Mouse (Mus musculus): ENCODE data around the gene Zfp574. TPM values are rescaled to one million over a fixed set of nuclear protein-coding genes. Genes with fewer than 3 reads are reported as not detected.
"Not testable (repeated sequence)": the region's sequence is repeated elsewhere in the genome, so short reads cannot be mapped to it uniquely, and the experiment has no call there.

Zfp574 gene
- 33.5 and 38.1 TPM in 2 replicates for polyA plus RNA-seq (2015; fragmentation: Nextera tagmentation; extraction: Ambion mirVana)

DNA sequence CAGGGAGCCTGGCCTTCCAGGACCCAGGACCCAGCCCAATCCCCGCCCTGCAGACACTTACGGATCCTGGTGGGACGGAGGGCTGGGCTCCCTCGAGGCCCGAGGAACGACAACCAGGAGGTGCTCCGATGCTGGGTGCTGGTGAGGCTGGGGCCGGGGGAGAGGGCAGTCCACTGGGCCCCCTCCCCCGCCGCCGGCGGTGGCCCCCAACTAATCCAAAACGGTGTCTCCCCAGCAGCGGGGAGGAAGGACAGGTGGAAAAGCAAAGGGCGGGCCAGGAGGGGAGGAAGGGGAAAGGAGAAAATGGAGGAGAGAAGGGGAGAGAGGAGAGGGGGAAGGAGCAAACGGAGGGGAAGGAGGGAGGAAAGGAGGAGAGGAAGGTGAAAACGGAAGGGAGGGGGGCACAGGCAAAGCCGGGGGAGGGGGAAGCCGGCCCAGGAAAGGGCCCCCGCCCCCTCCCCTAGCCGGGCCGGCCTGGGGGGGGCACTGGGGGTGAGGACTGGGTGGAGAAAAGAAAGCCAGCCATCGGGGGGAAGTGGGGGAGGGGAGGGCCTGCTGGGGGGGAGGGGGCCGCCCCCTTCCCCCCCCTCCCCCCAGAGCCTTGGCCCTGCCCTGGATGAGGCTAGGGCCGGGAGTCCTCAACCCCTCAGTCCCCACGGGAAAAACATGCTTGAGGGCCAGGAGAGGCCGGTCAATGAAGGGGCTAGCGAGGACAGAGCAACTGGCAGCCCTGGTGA, at the start of gene Zfp574, which contains the start of gene Grik5:
TSS of gene Zfp574 (plus strand) at position 589 of the 737 bp plus-strand sequence.
TSS of gene Grik5 (minus strand) at position 368 of the 737 bp plus-strand sequence.
- peak within 1 kb of the TSS; percentile 97 for H3K9ac ChIP-seq
- H3K4me2 ChIP-seq: peak within 1 kb of the TSS; percentile 95
- H3K4me1 ChIP-seq: peaks cover 72% of the 10 kb centered on the region
- ATAC-seq: no peak
- H3K27me3 ChIP-seq: no peaks in the 10 kb centered on the region
- peaks cover 14% of the 10 kb centered on the region for H3K36me3 ChIP-seq (ENCODE audit: poor library complexity, severe bottlenecking)
- WGBS: under 1% methylated on average over 21 of the region's 28 CpGs
- H3K27ac ChIP-seq: peak within 1 kb of the TSS; percentile 93
- H3K4me3 ChIP-seq: peak within 1 kb of the TSS; percentile 77
- no peaks in the 10 kb centered on the region for H3K9me3 ChIP-seq (replicated peaks)

DNA sequence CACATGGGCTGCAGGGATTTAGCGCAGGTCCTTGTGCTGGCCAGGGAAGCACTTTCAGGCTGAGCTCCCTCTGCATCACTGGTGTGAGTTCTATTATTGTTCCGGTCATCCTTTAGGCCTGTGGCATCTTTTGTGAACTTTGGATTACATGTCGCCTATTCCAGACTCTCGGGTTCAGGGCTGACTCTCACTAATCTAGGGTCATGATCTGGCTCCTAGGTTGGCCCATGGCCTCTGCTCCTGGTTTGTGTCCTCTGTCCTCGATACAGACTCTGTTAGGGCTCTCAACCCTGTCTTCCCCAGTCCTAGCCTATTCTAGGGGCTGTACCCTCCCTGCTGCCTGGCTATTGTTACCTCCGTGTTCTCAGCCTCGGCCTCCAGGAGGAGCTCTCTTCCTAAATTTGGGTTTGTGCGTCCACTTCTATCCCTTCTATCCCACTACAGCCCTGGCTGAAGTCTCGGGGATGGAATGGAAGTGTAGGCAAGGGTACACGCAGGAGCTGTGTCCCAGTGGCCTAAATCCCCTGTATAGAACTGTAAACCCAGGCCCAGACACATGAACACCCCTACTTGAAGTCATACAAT, 46.4 kb upstream of the Zfp574 start:
- Histone ChIP-seq H3K27me3 (no peaks in the 10 kb centered on the region), H3K4me2 (no peak overlapping the region), H3K9me3 (replicated peaks) (no peaks in the 10 kb centered on the region), H3K36me3 (ENCODE audit: poor library complexity, severe bottlenecking) (peaks cover 75% of the 10 kb centered on the region), H3K4me3 (no peak overlapping the region), H3K4me1 (no peaks in the 10 kb centered on the region), H3K27ac (no peak overlapping the region), H3K9ac (no peak overlapping the region)
- ATAC-seq: no peak
- 60% methylated on average over 10 of the region's 10 CpGs for WGBS

DNA sequence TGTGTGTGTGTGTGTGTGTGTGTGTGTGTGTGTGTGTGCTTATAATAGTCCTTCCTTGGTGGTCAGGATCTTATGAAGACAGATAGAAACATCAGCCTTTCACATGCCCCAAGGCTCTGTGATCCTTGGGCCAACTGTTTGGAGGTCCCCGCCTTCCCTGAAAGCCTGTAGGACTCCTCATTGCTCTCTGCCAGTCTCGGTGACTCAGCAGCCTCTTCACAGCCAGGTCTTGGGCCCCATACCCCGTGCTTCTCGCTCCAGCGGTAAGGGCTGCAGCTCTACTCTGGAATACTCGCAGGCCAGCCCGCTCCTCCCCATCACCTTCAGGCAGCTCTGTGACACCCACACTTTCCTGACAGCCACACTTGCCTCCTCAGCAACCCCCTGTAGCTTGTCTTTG, 45.9 kb upstream of the Zfp574 start:
- no peaks in the 10 kb centered on the region for H3K4me1 ChIP-seq
- no peaks in the 10 kb centered on the region for H3K9me3 ChIP-seq (replicated peaks)
- whole genome bisulfite sequencing: 76% methylated on average over 7 of the region's 7 CpGs
- no peaks in the 10 kb centered on the region for H3K27me3 ChIP-seq
- H3K4me2 ChIP-seq: no peak overlapping the region
- no peak overlapping the region for H3K27ac ChIP-seq
- no peak overlapping the region for H3K9ac ChIP-seq
- no peak overlapping the region for H3K4me3 ChIP-seq
- H3K36me3 ChIP-seq (ENCODE audit: poor library complexity, severe bottlenecking): peaks cover 75% of the 10 kb centered on the region
- ATAC-seq: no peak

DNA sequence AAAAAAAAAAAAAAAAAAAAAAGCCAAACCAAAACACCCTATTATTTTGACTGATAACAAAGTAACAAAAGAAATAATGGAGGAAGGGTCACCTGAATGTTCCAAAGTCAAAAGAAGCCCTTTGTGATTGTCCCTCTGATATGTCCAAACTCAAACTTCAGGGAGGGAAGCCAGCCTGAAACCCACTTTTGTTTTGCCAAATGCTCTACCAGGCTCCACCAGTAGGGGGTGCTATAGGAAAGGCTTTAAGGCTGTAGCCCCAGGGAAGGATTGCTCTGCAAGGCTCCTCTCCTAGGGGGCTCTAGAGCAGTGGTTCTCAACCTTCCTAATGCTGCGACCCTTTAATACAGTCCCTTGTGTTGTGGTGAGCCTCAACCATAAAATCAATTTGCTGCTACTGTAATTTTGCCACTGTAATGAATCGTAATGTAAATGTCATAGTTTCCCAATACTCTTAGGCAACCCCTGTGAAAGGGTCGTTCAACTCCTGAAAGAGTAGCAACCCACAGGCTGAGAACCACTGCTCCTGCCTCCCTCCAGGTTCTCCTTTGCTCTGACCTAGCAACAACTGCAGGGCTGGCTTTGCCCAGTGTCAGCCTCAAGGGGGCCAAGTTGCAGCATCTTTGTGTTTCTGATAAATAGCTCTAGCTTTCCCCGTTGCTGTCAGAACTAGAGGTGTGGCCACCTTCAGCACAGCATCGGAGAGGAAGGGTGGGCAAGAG, 42.2 kb upstream of the Zfp574 start:
- H3K27ac ChIP-seq: peak overlapping the region; percentile 59
- ATAC-seq: peak; percentile 44; the same call in 1 of the 2 replicates

DNA sequence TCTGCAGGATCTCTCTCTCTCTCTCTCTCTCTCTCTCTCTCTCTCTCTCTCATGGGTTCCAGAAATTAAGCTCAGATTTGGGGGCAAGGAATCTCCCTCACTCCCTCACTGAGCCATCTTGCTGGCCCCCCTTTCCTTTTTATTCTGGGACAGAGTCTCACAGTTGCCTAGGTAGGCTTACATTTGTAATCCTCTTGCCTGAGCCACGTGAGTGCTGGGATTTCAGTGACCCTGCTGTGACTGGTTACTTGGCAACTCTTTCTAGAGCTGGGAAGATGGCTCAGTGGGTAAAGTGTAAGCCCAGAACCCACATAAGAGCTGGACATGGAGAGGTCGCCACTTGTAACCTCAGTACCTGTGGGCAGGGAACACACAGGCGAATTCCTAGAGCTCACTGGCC, 40.8 kb upstream of the Zfp574 start:
- Histone ChIP-seq H3K27ac (no peak overlapping the region), H3K4me2 (no peak overlapping the region), H3K36me3 (ENCODE audit: poor library complexity, severe bottlenecking) (peaks cover 76% of the 10 kb centered on the region), H3K9ac (no peak overlapping the region), H3K9me3 (replicated peaks) (no peaks in the 10 kb centered on the region), H3K4me1 (no peaks in the 10 kb centered on the region), H3K4me3 (no peak overlapping the region), H3K27me3 (no peaks in the 10 kb centered on the region)
- 56% methylated on average over 3 of the region's 3 CpGs for WGBS
- ATAC-seq: no peak

More for the DNA sequence above, 42.2 kb upstream of the Zfp574 start:
- Histone ChIP-seq H3K4me3 (no peak overlapping the region), H3K27me3 (no peaks in the 10 kb centered on the region), H3K9ac (no peak overlapping the region), H3K4me2 (no peak overlapping the region), H3K9me3 (replicated peaks) (no peaks in the 10 kb centered on the region), H3K36me3 (ENCODE audit: poor library complexity, severe bottlenecking) (peaks cover 71% of the 10 kb centered on the region), H3K4me1 (no peaks in the 10 kb centered on the region)
- 47% methylated on average over 5 of the region's 5 CpGs for WGBS

DNA sequence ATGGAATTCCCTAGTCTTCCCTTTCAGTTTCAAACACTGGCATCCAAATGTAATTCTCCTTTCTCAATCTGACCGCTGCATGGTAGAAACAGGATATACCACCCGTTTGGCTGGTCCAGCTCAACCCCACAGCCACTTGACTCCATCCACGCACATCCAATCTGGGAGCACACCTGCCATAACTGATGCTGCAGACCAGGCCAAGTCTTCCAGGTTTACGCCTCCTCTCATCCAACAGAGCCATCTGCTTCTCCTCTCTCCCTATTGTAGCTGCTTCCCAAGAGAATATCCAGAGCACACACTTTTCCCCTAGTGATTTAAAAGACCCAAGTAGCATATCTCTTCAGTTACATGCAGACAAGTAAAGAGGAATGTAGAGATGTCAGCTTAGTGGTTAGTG, 37.6 kb upstream of the Zfp574 start:
- Histone ChIP-seq H3K4me3 (no peak overlapping the region), H3K27ac (no peak overlapping the region), H3K4me2 (no peak overlapping the region), H3K9ac (no peak overlapping the region), H3K27me3 (no peaks in the 10 kb centered on the region), H3K9me3 (replicated peaks) (no peaks in the 10 kb centered on the region), H3K4me1 (no peaks in the 10 kb centered on the region), H3K36me3 (ENCODE audit: poor library complexity, severe bottlenecking) (peaks cover 88% of the 10 kb centered on the region)
- WGBS: 93% methylated on average over 4 of the region's 4 CpGs
- no peak for ATAC-seq

GRCm38 (mm10) chr7:25035916-25036315, 36.5 kb upstream of the Zfp574 start:
- H3K4me3 ChIP-seq: no peak overlapping the region
- H3K9ac ChIP-seq: no peak overlapping the region; the same call in 1 of the 2 replicates
- H3K27me3 ChIP-seq: no peaks in the 10 kb centered on the region
- H3K4me2 ChIP-seq: no peak overlapping the region
- no peaks in the 10 kb centered on the region for H3K9me3 ChIP-seq (replicated peaks)
- H3K4me1 ChIP-seq: no peaks in the 10 kb centered on the region
- peaks cover 95% of the 10 kb centered on the region for H3K36me3 ChIP-seq (ENCODE audit: poor library complexity, severe bottlenecking)
- H3K27ac ChIP-seq: peak overlapping the region; percentile 65
- WGBS: 56% methylated on average over 7 of the region's 7 CpGs
- ATAC-seq: no peak

- no peaks in the 10 kb centered on the region for H3K27me3 ChIP-seq
- no peaks in the 10 kb centered on the region for H3K9me3 ChIP-seq (replicated peaks)
- no peak for ATAC-seq
- 91% methylated on average over 12 of the region's 12 CpGs for WGBS
- H3K4me2 ChIP-seq: no peak overlapping the region
- H3K4me3 ChIP-seq: no peak overlapping the region
- no peaks in the 10 kb centered on the region for H3K4me1 ChIP-seq
- peaks cover 98% of the 10 kb centered on the region for H3K36me3 ChIP-seq (ENCODE audit: poor library complexity, severe bottlenecking)
- H3K27ac ChIP-seq: no peak overlapping the region
- H3K9ac ChIP-seq: no peak overlapping the region
Measured at GRCm38 (mm10) chr7:25041921-25042320, 30.4 kb upstream of the Zfp574 start.

DNA sequence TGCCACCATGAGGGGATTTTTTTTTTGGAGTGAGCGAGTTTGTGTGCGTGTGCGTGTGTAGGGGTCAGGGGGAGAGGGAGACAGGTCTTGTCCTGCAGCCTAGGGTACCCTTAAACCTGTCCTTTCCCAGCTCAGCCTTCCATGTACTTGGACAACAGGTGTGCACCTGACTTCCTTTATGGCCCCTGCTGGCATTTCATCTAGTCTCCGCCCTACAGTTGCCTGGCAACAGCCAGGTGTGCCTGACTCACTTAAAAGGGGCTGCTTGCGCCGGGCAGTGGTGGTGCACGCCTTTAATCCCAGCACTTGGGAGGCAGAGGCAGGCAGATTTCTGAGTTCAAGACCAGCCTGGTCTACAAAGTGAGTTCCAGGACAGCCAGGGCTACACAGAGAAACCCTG, 27.8 kb upstream of the Zfp574 start:
- not testable (repeated sequence) for H3K27ac ChIP-seq; ATAC-seq; H3K9ac ChIP-seq; H3K4me2 ChIP-seq; H3K4me1 ChIP-seq; H3K9me3 ChIP-seq (replicated peaks); H3K27me3 ChIP-seq; H3K4me3 ChIP-seq
- H3K36me3 ChIP-seq (ENCODE audit: poor library complexity, severe bottlenecking): peaks cover 99% of the 10 kb centered on the region
- 91% methylated on average over 7 of the region's 7 CpGs for WGBS

DNA sequence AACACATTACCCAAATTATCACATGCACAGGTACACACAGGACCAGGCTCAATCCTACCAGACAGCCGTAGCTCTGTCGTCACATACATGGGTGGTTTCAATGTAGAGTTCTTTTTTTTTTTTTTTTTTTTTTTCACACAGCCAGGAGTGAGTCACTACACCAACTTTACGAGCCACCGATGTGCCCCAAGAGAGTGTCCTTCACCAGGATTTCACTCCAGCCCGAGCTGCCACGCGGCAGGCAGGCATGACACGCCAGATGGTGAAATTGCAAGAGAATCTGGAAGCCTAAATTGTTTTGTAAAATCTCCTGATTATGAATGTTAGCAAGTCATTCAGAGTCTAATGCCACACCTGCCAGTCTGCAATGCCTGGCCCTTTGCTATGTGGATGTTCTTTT, 25.0 kb upstream of the Zfp574 start:
- no peak overlapping the region for H3K4me2 ChIP-seq
- no peak for ATAC-seq
- H3K9ac ChIP-seq: no peak overlapping the region

GRCm38 (mm10) chr7:25049295-25049930, 23.0 kb upstream of the Zfp574 start:
- H3K9me3 ChIP-seq (replicated peaks): no peaks in the 10 kb centered on the region
- H3K27ac ChIP-seq: no peak overlapping the region
- H3K9ac ChIP-seq: peak overlapping the region; percentile 37; the same call in 1 of the 2 replicates
- no peak for ATAC-seq
- 85% methylated on average over 16 of the region's 16 CpGs for WGBS
- H3K4me2 ChIP-seq: no peak overlapping the region
- H3K27me3 ChIP-seq: no peaks in the 10 kb centered on the region
- H3K4me3 ChIP-seq: no peak overlapping the region
- peaks cover 95% of the 10 kb centered on the region for H3K36me3 ChIP-seq (ENCODE audit: poor library complexity, severe bottlenecking)
- H3K4me1 ChIP-seq: no peaks in the 10 kb centered on the region

More for the DNA sequence above, 25.0 kb upstream of the Zfp574 start:
- H3K36me3 ChIP-seq (ENCODE audit: poor library complexity, severe bottlenecking): peaks cover 97% of the 10 kb centered on the region
- no peaks in the 10 kb centered on the region for H3K9me3 ChIP-seq (replicated peaks)
- no peaks in the 10 kb centered on the region for H3K27me3 ChIP-seq
- no peak overlapping the region for H3K4me3 ChIP-seq
- no peak overlapping the region for H3K27ac ChIP-seq
- whole genome bisulfite sequencing: 85% methylated on average over 8 of the region's 8 CpGs
- no peaks in the 10 kb centered on the region for H3K4me1 ChIP-seq

GRCm38 (mm10) chr7:25052587-25052986, 19.8 kb upstream of the Zfp574 start:
- Histone ChIP-seq H3K36me3 (ENCODE audit: poor library complexity, severe bottlenecking) (peaks cover 95% of the 10 kb centered on the region), H3K9me3 (replicated peaks) (no peaks in the 10 kb centered on the region), H3K27ac (no peak overlapping the region), H3K4me2 (no peak overlapping the region), H3K27me3 (no peaks in the 10 kb centered on the region), H3K9ac (no peak overlapping the region), H3K4me3 (no peak overlapping the region), H3K4me1 (no peaks in the 10 kb centered on the region)
- ATAC-seq: no peak
- WGBS: 89% methylated on average over 3 of the region's 3 CpGs
